Mouse (Mus musculus): Measurements from ENCODE around the gene Vwa5b2.
A peak's percentile ranks its signal among the peaks of the same experiment; 100 is the strongest.

- no peak for TF ChIP-seq CTCF (IDR thresholded peaks at IDR 0.05; ENCODE audit: borderline replicate concordance, extremely low read depth, insufficient read depth, insufficient read length)
- peak; percentile 36; the same call in 1 of the 2 replicates for TF ChIP-seq POLR2A (IDR thresholded peaks at IDR 0.05; ENCODE audit: borderline replicate concordance, extremely low read depth, insufficient read depth, insufficient read length, poor library complexity, severe bottlenecking)
Observed at GRCm38 (mm10) chr16:20621191-20621990, 32.1 kb downstream of the Vwa5b2 start, which contains the start of gene Camk2n2.
